Mouse (Mus musculus) monocyte, adult 59 days (primary cell): ENCODE measurements around the gene Cypt12. TPM values are rescaled to one million over a fixed set of nuclear protein-coding genes. Genes with fewer than 3 reads are reported as not detected.

Experiments used
- total RNA-seq, 2 experiments: library from RNA; stranded (reverse); gene quantifications; one replicate each; pipeline ENCODE4 v1.2.4; 2023

Cypt12 gene
- total RNA-seq, result not detected

DNA sequence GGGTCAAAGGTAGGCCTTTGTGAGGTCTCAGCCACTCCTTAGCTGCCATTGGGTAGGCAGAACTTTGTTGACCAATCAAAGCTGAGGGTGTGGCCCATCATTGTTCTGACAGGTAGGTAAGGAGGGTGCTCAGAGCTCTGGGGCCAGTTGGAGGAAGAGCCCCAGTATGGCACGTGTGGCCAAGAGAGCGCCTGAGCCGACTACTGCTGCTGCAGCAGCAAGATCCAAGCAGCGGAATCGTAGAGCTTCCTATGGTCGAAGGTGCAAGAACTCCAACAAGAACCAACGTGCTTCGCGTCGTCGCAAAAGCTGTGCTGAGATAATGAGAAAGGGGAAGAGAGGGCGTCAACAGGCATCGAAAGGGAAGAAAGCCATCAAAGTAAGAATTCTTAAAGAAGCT is at the start of gene Cypt12:
Cypt12 (plus strand) TSS at position 112 of the 400 bp plus-strand sequence.

